In the genomic region with DNA sequence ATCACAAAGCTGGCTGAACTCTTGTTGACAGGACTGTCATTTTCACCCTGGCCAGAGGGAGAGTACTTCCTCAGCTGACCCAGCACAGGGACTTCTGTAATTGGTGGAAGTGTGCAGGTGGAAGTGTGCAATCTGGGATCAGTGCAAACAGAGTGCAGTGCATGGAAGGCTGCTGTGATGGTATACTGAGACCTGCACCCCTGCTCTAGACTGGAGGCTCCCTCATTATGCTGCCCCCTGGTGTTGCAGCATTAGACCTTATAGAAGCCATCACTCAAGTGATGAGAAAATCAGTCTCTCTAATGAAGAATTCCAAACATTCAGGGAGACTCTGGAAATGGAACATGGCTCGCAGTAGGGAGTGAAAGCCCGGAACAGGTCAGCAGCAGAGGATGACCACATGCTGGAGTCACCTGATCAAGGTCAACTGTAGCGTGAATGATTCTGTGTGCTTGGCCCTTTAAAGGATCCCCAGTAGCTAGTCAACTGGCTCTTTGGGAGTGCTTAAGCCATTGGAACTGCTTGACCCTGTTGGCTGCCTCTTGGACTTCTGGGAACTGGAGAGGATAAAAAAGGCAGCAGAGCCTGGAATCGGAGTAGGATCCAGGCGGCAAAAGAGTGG, we compare ENCODE assay signal across 10 mouse cellular contexts. TPM values are rescaled to one million over a fixed set of nuclear protein-coding genes. Genes with fewer than 3 reads are reported as not detected.
DNase-seq lines count a peak whose midpoint lies in the region; ATAC-seq and TF ChIP-seq lines count a peak whose summit lies in the region.
"Had no signal": no experiment of that assay in that cellular context is flagged by ENCODE, and none has a peak within 500 bp of the region (broad histone marks: within the 10 kb centered on the region; RNA-seq: fewer than 3 reads in every experiment).

No protein-coding gene starts in this region.

- no peaks in the 10 kb centered on the region for H3K36me3 ChIP-seq in heart, embryonic 10.5 days
- no peaks in the 10 kb centered on the region for H3K36me3 ChIP-seq in liver, postnatal 0 days (replicated peaks; ENCODE audit: insufficient read depth, low read length)
- H3K36me3 ChIP-seq: hindbrain, embryonic 15.5 days; neural tube, embryonic 13.5 days had no signal

- no peak for TF ChIP-seq EP300 in liver, postnatal 0 days (IDR thresholded peaks at IDR 0.05; ENCODE audit: low read depth)

- H3K9me3 ChIP-seq in heart, embryonic 10.5 days: no peaks in the 10 kb centered on the region
- H3K9me3 ChIP-seq in liver, postnatal 0 days (ENCODE audit: low read length): no peaks in the 10 kb centered on the region
- H3K9me3 ChIP-seq: hindbrain, embryonic 15.5 days; neural tube, embryonic 13.5 days had no signal

- H3K4me2 ChIP-seq in liver, postnatal 0 days (ENCODE audit: low read depth, low read length): no peak overlapping the region
- H3K4me2 ChIP-seq: hindbrain, embryonic 15.5 days; neural tube, embryonic 13.5 days had no signal

- H3K27me3 ChIP-seq in heart, embryonic 10.5 days (ENCODE audit: insufficient read depth, poor library complexity, severe bottlenecking): peaks cover 16% of the 10 kb centered on the region; the same call in 1 of the 2 replicates
- H3K27me3 ChIP-seq in liver, postnatal 0 days (ENCODE audit: insufficient read depth, low read length): no peaks in the 10 kb centered on the region
- H3K27me3 ChIP-seq: hindbrain, embryonic 15.5 days; neural tube, embryonic 13.5 days had no signal

- H3K9ac ChIP-seq in liver, postnatal 0 days (replicated peaks): no peak overlapping the region
- H3K9ac ChIP-seq: hindbrain, embryonic 15.5 days; neural tube, embryonic 13.5 days had no signal

- ATAC-seq in hematopoietic stem cell, adult 5-6 weeks (replicated peaks in 1 of 2; ENCODE audit: insufficient read depth in 1 of 2, low FRiP score in 2 of 2, low TSS enrichment in 1 of 2, low read depth in 1 of 2, poor library complexity in 2 of 2, severe bottlenecking in 2 of 2): peak; percentile 27 to 45; a peak in 1 of 4 replicates
- peak; percentile 75 for ATAC-seq in liver, postnatal 0 days
- no peak for ATAC-seq in activated CD4-positive, CD25-positive, alpha-beta regulatory T cell, adult 4 months

- no peak for DNase-seq in heart, embryonic 10.5 days (ENCODE audit: low spot score)
- DNase-seq in heart, adult 9 months (ENCODE audit: low spot score in 2 of 2): no peak
- peak; percentile 33 for DNase-seq in MN1 (ENCODE audit: low spot score)
- DNase-seq in liver, postnatal 0 days: no peak
- no peak for DNase-seq in adrenal gland, adult 2 months
- DNase-seq in cerebellum, adult 9-11 months: no peak

- H3K27ac ChIP-seq in heart, embryonic 10.5 days: peak overlapping the region; percentile 53
- peak overlapping the region; percentile 7; the same call in 1 of the 2 replicates for H3K27ac ChIP-seq in liver, postnatal 0 days (ENCODE audit: low read depth)
- H3K27ac ChIP-seq: hindbrain, embryonic 15.5 days; neural tube, embryonic 13.5 days had no signal

- TF ChIP-seq CTCF in liver, postnatal 0 days (IDR thresholded peaks at IDR 0.05; ENCODE audit: low read depth): peak; percentile 62

- H3K4me3 ChIP-seq in heart, embryonic 10.5 days: no peak overlapping the region
- no peak overlapping the region for H3K4me3 ChIP-seq in liver, postnatal 0 days (ENCODE audit: low read depth, low read length)
- H3K4me3 ChIP-seq: hindbrain, embryonic 15.5 days; neural tube, embryonic 13.5 days had no signal

- peaks cover 16% of the 10 kb centered on the region for H3K4me1 ChIP-seq in heart, embryonic 10.5 days
- peaks cover 8% of the 10 kb centered on the region; the same call in 1 of the 2 replicates for H3K4me1 ChIP-seq in liver, postnatal 0 days (ENCODE audit: insufficient read depth)
- H3K4me1 ChIP-seq: hindbrain, embryonic 15.5 days; neural tube, embryonic 13.5 days had no signal

- 41% methylated on average over 5 of the region's 5 CpGs for WGBS in heart, embryonic 10.5 days
- 54% methylated on average over 5 of the region's 5 CpGs for WGBS in liver, postnatal 0 days (ENCODE audit: insufficient replicate concordance)

RNA-seq across cellular contexts. Expression of a gene that starts 28.3 kb away (rescaled TPM):
- 3.5 and 5.6 TPM in 2 replicates for polyA plus RNA-seq in heart, embryonic 10.5 days (2016; fragmentation: Nextera tagmentation; extraction: Ambion mirVana)
- 6.6 and 10.1 TPM in 2 replicates for total RNA-seq in hematopoietic stem cell, adult 5-6 weeks (2017)
- polyA plus RNA-seq in liver, postnatal 0 days (2015; fragmentation: Nextera tagmentation; extraction: Ambion mirVana): 1.8 and 1.9 TPM in 2 replicates
- polyA plus RNA-seq in activated CD4-positive, CD25-positive, alpha-beta regulatory T cell, adult 4 months (2017; shearing (Covaris generic)): 10 to 100 TPM in 1 of 2 experiments, 1 to 10 TPM in 1; 9.9 to 11.0 TPM
- 10 to 100 TPM; 20.7 to 40.6 TPM for total RNA-seq in adrenal gland, adult 2 months (2021)
- 45.0 and 47.9 TPM in 2 replicates for polyA plus RNA-seq in adrenal gland, adult 2 months (2012; rRNA removed)

RNA-seq across cellular contexts. Expression of a gene that starts 43.7 kb away (rescaled TPM):
- 1.2 and 1.5 TPM in 2 replicates for polyA plus RNA-seq in heart, embryonic 10.5 days (2016; fragmentation: Nextera tagmentation; extraction: Ambion mirVana)
- total RNA-seq in hematopoietic stem cell, adult 5-6 weeks (2017): not detected in 2 replicates
- polyA plus RNA-seq in liver, postnatal 0 days (2015; fragmentation: Nextera tagmentation; extraction: Ambion mirVana): not detected in 2 replicates
- not detected for polyA plus RNA-seq in activated CD4-positive, CD25-positive, alpha-beta regulatory T cell, adult 4 months (2017; shearing (Covaris generic))
- 10 to 100 TPM in 1 of 2 experiments, 1 to 10 TPM in 1; 2.7 to 10.5 TPM for total RNA-seq in adrenal gland, adult 2 months (2021)
- polyA plus RNA-seq in adrenal gland, adult 2 months (2012; rRNA removed): 6.1 and 8.8 TPM in 2 replicates

RNA-seq across cellular contexts. Expression of a gene that starts 59.6 kb away (rescaled TPM):
- 57.2 and 99.3 TPM in 2 replicates for polyA plus RNA-seq in heart, embryonic 10.5 days (2016; fragmentation: Nextera tagmentation; extraction: Ambion mirVana)
- 38.0 and 49.7 TPM in 2 replicates for total RNA-seq in hematopoietic stem cell, adult 5-6 weeks (2017)
- polyA plus RNA-seq in liver, postnatal 0 days (2015; fragmentation: Nextera tagmentation; extraction: Ambion mirVana): 22.8 and 24.4 TPM in 2 replicates
- 1 to 10 TPM in 1 of 2 experiments, under 1 TPM in 1; 0.86 to 1.3 TPM for polyA plus RNA-seq in activated CD4-positive, CD25-positive, alpha-beta regulatory T cell, adult 4 months (2017; shearing (Covaris generic))
- 10 to 100 TPM; 10.7 to 39.1 TPM for total RNA-seq in adrenal gland, adult 2 months (2021)
- polyA plus RNA-seq in adrenal gland, adult 2 months (2012; rRNA removed): 10.6 and 11.0 TPM in 2 replicates
